Mouse (Mus musculus): Measurements from ENCODE around the gene Stxbp1.
A peak's percentile ranks its signal among the peaks of the same experiment; 100 is the strongest.

DNA sequence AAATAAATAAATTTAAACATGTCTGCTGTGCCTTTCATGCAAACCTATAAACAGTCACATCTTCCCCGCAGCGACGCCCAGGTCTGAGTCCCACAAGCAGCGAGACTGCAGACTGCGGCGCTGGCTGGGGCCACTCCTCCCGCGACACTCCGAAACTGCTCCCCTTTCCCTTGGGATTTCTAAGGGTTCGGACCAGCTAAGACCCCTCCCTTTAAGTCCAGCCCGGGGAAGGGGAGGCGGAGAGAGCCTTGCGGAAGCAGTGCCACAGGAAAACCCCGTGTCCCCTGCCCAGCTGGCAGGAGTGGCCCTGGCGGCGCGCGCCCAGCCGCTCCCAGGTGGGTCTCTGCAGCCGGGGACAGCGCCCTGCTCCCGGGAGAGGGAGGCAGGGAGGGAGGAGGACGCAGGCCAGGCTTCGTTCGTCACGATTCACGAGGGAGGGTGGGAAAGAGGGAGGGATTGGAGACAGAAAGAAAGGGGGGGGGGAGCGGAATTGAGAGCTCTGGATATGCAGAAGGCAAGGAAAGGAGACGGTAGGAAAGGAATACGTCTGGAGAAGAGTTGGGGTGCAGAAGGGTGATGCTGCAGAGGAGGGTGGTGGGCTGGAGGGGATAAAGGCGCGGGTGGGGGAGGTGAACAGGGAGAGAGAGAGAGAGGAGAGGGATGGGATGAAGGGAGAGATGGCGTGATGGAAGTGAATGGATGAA lies 792 bp downstream of the Stxbp1 start:
- TF ChIP-seq CTCF (IDR thresholded peaks at IDR 0.05; ENCODE audit: borderline replicate concordance, insufficient read depth, low read depth, low read length), result no peak
- TF ChIP-seq POLR2A (IDR thresholded peaks at IDR 0.05; ENCODE audit: borderline replicate concordance, insufficient read depth, low read length), result peak; percentile 63

Measured in cerebellum, adult 2 months (tissue).